Mouse (Mus musculus): Measurements from ENCODE around the gene Zfp53.

The Zfp53 gene

GRCm38 (mm10) chr17:21530645-21531330 is 42.0 kb downstream of the Zfp53 start:
- no peak for DNase-seq

DNA sequence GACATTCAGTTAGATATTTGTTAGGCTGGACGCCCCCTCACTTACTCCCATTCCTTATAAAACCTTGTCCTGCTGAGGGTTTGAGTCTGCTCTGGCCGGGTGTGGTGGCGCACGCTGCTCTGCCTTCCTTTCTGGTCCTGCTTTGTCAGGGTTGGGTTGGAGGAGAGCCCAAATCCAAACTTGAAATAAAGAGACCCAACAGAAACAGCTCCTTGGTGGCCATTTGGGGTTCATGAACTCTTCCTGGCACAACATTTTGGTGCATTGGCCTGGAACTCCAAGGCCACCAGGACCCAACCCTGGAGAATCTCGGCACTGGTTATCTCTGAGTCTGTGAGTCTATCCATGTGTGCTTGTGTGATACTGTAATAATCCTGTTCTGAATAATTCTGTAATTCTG is 42.8 kb downstream of the Zfp53 start:
- peak in 1 of 2 experiments; percentile 22 for DNase-seq

DNA sequence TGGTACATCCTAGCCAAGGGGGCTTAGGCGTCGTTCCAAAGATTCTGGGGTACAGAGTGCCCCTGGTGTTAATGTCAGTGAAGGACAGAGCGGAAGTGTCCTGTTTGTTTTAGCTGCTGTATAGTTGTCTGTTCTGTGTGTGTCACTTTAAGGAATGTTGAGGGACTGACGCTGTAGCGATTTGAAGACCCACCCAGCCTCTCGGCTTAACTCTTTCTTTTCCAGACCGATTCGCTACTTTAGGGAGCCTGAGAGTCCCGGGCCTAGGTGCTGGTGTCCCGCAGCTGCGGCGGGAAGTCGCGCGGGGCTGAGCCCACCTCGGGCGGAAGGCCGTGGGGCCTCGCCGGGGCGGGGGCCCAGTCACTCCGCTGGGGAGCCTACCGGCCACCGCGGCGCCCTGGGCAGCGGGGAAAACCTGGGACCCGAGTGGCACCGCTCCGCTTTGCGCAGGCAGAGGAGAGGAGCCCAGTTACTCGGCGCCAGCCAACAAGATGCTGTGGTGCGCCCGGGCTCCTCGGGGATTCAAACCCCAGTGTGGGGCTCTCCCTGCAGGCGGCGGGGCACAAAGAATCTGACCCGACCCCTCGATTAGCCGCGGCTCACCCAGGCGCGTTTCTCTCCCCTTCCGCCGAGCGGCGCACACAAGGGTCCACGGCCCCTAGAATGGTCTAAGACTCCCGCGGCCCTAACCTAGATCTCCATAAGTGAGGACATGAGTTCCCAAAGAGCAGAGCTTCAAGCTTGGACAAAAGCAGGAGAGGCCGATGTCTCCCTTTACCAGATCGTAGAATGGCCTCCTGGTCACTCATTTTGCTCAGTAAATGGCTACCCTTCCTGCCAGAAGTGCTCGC is 43.5 kb downstream of the Zfp53 start:
- peak; percentile 80 to 86 for DNase-seq

- DNase-seq = peak in 1 of 2 experiments; percentile 10
Observed at GRCm38 (mm10) chr17:21533961-21534360, 45.2 kb downstream of the Zfp53 start.

GRCm38 (mm10) chr17:21534460-21535095 is 45.8 kb downstream of the Zfp53 start:
- DNase-seq = peak; percentile 10 to 19

DNA sequence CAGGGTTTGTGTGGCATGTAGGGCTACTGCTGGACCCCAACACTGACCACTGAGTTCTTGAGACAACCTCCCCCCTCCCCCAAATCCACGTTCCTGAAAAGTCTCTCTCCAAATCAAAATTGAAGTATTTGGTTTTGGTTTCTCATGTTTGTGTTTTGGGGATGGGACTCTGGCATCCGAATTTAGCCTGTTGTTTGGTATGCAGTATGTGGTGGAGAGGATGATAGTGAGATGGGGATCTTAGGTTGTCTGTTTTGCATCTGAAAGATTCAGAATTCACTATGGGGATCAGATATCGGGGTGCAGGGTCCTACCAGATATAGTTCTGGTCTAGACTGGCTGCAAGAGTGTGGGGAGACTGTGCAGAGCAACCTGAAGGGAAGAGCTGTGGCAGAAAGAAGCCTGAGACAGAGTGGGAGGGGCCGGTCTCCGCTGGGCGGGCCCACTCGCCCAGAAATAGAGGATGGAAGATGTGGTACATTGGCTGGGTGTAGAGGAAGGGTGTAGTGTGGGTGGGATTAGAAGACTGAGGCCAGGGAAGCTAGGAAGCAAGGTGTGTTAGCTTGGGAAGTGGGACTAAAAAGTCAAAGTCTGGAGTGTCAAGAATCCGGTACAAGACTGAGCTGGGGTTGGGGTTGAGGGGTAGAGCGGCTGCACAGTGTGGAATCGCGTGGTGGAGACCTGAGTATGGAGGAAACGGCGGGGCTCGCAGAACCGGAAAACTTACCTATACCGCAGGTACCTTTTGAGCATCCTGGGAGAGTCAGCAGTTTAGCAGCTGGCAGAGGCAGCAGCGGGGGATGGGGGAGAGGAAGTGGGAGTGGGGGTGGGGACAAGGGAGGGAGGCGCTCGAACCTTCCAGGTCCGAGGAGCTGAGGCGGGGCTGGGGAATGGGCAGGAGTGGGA is 46.6 kb downstream of the Zfp53 start, which contains the start of gene Zfp52:
Zfp52 (plus strand) TSS at position 444 of the 906 bp plus-strand sequence.
- peak; percentile 75 to 80 for DNase-seq

GRCm38 (mm10) chr17:21536096-21536495 is 47.3 kb downstream of the Zfp53 start:
- DNase-seq = no peak

DNA sequence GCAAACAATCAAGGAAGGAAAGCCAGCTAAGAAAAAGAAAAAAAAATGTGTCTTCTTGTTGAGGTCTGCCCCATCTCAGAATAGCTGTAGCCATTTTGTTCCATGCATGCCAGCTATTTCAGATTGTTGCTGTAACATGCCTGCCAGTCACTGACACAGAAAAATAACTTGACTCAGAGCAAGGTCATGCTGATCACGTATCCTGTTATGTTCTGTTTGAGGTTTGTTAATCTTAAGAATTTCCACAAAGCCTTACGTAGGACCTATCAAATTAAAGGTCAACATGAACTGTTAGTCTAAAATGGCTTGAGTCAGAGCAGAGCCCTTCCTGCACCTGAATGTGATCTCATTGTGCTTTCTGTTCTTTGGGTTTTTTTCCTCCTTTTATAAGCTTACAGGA is 47.9 kb downstream of the Zfp53 start:
- no peak for DNase-seq

- DNase-seq = no peak
Observed at GRCm38 (mm10) chr17:21557831-21558230, 69.0 kb downstream of the Zfp53 start.
